Mouse (Mus musculus) liver, adult 2 months (tissue): ENCODE results near the gene Snca. TPM values are rescaled to one million over a fixed set of nuclear protein-coding genes. Genes with fewer than 3 reads are reported as not detected.

Source experiments
- DNase-seq: peaks from one replicate; pipeline ENCODE4 v3.0.0-alpha.2; 2011; ENCODE audit warnings: low read depth, low spot score; ENCODE audit errors: extremely low read depth
- H3K27ac ChIP-seq: fragments of 200-500 bp; replicated peaks from 2 replicates; pipeline ENCODE4 v1.5.1; 2012; ENCODE audit warnings: low read depth, mild to moderate bottlenecking, control low read depth, inconsistent platforms, low read length; ENCODE audit not compliant: insufficient read depth
- H3K27me3 ChIP-seq: fragments of 200-500 bp; 2 replicates; pipeline ENCODE4 v1.6.1; 2012; ENCODE audit warnings: mild to moderate bottlenecking, moderate library complexity, low read length, inconsistent platforms; ENCODE audit not compliant: control insufficient read depth, insufficient read depth
- H3K36me3 ChIP-seq: fragments of 200-500 bp; 2 replicates; pipeline ENCODE4 v1.6.1; 2012; ENCODE audit warnings: low read length, inconsistent platforms; ENCODE audit not compliant: control insufficient read depth, insufficient read depth
- H3K4me1 ChIP-seq: fragments of 200-500 bp; 2 replicates; pipeline ENCODE4 v1.6.1; 2011; ENCODE audit warnings: low read length; ENCODE audit not compliant: control insufficient read depth, insufficient read depth
- H3K4me3 ChIP-seq: fragments of 200-500 bp; 2 replicates; pipeline ENCODE4 v1.5.1; 2011; ENCODE audit warnings: low read depth, mild to moderate bottlenecking, control low read depth, low read length, moderate library complexity; ENCODE audit not compliant: insufficient read depth
- H3K79me2 ChIP-seq: fragments of 200-500 bp; 2 replicates; pipeline ENCODE4 v1.6.1; 2012; ENCODE audit warnings: inconsistent platforms, mild to moderate bottlenecking, low read length, moderate library complexity; ENCODE audit not compliant: control insufficient read depth, insufficient read depth
- H3K9ac ChIP-seq: fragments of 200-500 bp; 2 replicates; pipeline ENCODE4 v1.6.1; 2012; ENCODE audit warnings: low read depth, mild to moderate bottlenecking, control low read depth, inconsistent platforms, low read length
- CTCF ChIP-seq: fragments of 200-500 bp; IDR thresholded peaks from 2 replicates; pipeline ENCODE4 v1.5.1; 2011; ENCODE audit warnings: low read depth, low read length, control low read depth
- POLR2A ChIP-seq: fragments of 200-500 bp; IDR thresholded peaks from 2 replicates; pipeline ENCODE4 v1.6.1; 2011; ENCODE audit warnings: low read length, control low read depth; ENCODE audit not compliant: insufficient read depth; ENCODE audit errors: extremely low read depth
- WGBS: fragments of 180-500 bp; shearing (Covaris S2); methylation state at CpG from one replicate; pipeline ENCODE4 v1.1.7; 2018; 5-methylcytosine and 5-hydroxymethylcytosine counted together
- polyA plus RNA-seq: library from polyadenylated mRNA; depleted of rRNA; stranded (reverse); fragments of >200 nt; gene quantifications from 2 replicates; pipeline ENCODE4 v1.2.3, GENCODE M21; 2012
- total RNA-seq: library from RNA; depleted of rRNA; stranded (reverse); fragments of >200 nt; gene quantifications from 2 replicates; pipeline ENCODE4 v1.2.3, GENCODE M21; 2014

Gene Snca
- total and polyA plus RNA-seq, 2 experiments: 0.39 to 2.0 TPM

DNA sequence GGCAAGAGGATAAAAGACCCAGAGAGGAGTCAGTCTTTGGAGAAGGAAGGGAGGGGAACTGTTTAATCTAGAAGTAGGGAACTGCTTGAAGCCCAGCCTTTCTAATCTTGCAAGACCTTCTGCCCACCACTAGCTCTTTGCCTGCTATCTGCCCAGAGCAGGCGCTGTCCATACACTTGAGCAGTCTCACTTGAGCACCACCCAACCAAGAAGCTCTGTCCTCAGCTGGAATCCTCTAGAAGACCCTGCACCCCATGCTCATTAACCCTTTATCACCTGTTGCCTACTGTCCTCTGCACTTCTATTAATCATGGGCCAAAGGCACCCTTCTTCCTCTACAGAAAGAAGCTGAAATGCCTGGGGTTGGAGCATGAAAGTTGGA, 1.6 kb downstream of the Snca start:
- no peak for DNase-seq
- H3K36me3 ChIP-seq: no peaks in the 10 kb centered on the region
- no peaks in the 10 kb centered on the region for H3K79me2 ChIP-seq
- TF ChIP-seq CTCF: no peak
- TF ChIP-seq POLR2A: no peak
- WGBS: 50% methylated on average over 1 of the region's 1 CpGs
- no peak overlapping the region for H3K4me3 ChIP-seq
- H3K4me1 ChIP-seq: no peaks in the 10 kb centered on the region
- H3K27ac ChIP-seq: no peak overlapping the region
- H3K9ac ChIP-seq: no peak overlapping the region
- H3K27me3 ChIP-seq: peaks cover 7% of the 10 kb centered on the region; the same call in 1 of the 2 replicates

DNA sequence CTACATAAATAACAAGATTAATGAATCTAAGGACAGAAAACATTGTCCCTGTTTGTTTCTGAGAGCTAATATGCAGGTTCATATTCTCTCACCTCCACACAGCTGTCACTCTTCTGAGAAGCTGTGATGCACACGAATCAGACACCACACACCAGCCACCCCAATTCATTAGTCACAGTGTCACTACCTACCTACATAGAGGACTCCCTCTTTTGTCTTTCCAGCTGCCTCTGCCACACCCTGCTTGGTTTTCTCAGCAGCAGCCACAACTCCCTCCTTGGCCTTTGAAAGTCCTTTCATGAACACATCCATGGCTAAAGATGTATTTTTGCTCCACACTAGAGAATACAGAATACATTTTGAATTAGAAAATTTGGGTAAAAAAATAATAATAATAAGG, 2.4 kb downstream of the Snca start:
- 58% methylated on average over 1 of the region's 1 CpGs for WGBS
- H3K27me3 ChIP-seq: peaks cover 7% of the 10 kb centered on the region; the same call in 1 of the 2 replicates
- no peak overlapping the region for H3K27ac ChIP-seq
- no peaks in the 10 kb centered on the region for H3K4me1 ChIP-seq
- no peak for DNase-seq
- no peak overlapping the region for H3K9ac ChIP-seq
- no peaks in the 10 kb centered on the region for H3K79me2 ChIP-seq
- TF ChIP-seq CTCF (no peak), POLR2A (no peak)
- no peak overlapping the region for H3K4me3 ChIP-seq
- H3K36me3 ChIP-seq: no peaks in the 10 kb centered on the region

DNA sequence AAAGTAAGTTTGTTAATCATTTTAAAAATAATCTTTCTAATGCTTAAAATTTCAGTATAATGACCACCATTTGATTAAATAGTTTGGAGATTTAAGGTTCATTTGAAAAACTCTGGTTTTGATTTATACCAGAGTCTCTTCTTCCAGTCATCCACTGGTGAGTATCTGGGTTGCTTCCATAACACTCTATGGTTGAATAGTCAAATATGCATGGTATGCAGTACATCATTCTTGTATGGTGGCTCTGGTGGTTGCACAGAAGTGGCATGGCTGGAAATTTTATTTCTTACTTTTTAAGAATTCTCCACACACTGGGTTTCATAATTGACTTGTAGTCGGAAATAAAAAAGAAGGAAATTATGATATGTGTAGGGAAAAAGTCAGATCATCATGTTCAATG, 10.4 kb downstream of the Snca start:
- no peaks in the 10 kb centered on the region; the same call in 1 of the 2 replicates for H3K27me3 ChIP-seq
- no peaks in the 10 kb centered on the region for H3K36me3 ChIP-seq
- 71% methylated on average over 1 of the region's 1 CpGs for WGBS
- no peak overlapping the region for H3K9ac ChIP-seq
- no peak for DNase-seq
- no peak overlapping the region for H3K27ac ChIP-seq
- no peaks in the 10 kb centered on the region for H3K79me2 ChIP-seq
- no peak overlapping the region for H3K4me3 ChIP-seq
- TF ChIP-seq CTCF (no peak), POLR2A (no peak)
- no peaks in the 10 kb centered on the region for H3K4me1 ChIP-seq

DNA sequence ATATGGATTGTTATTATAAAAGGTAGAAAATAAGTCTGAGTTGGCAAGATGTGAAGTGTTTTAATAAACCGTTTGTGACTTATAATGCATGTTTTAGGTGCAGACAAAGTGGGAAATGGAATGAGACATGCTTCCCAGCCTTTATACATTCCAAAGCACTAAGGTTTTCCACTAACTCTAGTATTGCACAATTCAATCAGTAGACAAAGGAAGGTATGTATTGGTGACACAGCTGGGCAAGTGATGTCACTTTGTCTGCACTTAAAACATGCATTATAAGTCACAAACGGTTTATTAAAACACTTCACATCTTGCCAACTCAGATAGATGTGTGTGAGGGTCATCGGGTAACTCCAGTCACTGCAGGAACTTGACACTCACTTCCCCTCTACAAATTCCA, 16.1 kb downstream of the Snca start:
- no peak overlapping the region for H3K4me3 ChIP-seq
- DNase-seq: no peak
- WGBS: 53% methylated on average over 3 of the region's 3 CpGs
- H3K4me1 ChIP-seq: no peaks in the 10 kb centered on the region
- H3K27me3 ChIP-seq: no peaks in the 10 kb centered on the region
- H3K9ac ChIP-seq: no peak overlapping the region
- TF ChIP-seq CTCF (no peak), POLR2A (no peak)
- H3K36me3 ChIP-seq: no peaks in the 10 kb centered on the region
- H3K79me2 ChIP-seq: no peaks in the 10 kb centered on the region
- no peak overlapping the region for H3K27ac ChIP-seq

DNA sequence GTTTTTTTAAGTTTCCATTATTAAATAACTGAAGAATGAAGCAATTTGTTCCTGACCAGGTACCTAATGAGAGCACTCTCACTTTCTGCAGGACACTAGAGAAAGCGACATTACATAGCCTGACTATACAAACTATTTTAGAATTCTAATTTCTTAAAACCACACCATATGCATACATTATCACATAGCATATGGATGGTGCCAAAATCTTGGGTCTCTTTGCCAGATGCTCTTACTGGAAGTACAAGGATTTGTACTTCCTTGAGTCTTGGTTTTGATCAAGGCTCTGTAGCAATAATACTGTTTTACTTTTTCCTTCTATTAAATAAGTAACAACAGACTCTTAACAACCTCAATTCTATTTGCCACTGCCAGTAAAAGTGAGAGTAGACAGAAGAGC, 31.4 kb downstream of the Snca start:
- TF ChIP-seq CTCF (no peak), POLR2A (no peak)
- H3K79me2 ChIP-seq: no peaks in the 10 kb centered on the region
- no peaks in the 10 kb centered on the region for H3K4me1 ChIP-seq
- H3K4me3 ChIP-seq: no peak overlapping the region
- no peak overlapping the region for H3K27ac ChIP-seq
- 91% methylated on average over 1 of the region's 1 CpGs for WGBS
- no peaks in the 10 kb centered on the region for H3K36me3 ChIP-seq
- no peak overlapping the region for H3K9ac ChIP-seq
- DNase-seq: no peak
- H3K27me3 ChIP-seq: no peaks in the 10 kb centered on the region

DNA sequence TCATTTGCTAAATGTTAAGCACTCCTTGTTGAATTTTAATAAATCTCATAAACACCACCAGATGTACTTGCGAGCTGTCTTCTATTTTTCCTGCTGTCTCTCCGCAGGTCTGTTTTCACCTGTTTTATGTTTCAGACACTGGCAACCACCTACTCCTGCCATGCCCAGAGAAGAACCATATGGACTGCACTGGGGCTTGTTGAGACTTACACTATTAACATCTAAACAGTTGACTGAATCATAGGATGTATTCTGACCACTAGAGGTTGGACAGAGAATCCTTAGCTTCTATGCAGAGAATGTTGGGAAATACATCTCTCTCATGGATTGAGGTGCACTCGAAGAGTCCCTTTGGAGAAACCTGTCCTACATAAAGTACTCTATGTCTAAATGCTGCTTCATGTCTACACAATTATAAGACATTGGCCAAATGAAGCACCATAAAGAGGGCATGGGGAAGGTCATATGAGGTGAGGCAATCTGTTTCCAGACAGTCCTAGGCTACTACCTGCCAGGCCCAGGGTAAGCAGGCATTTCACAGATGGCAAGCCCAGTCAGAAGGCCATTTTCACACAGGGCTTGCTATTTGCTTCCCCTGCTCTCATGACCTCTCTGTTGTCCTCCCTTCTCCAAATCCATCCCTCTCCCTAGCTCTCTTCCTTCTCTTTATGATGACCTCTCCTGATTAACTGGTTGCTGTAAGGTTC, 35.8 kb downstream of the Snca start:
- WGBS: 88% methylated on average over 3 of the region's 3 CpGs
- Histone ChIP-seq H3K36me3 (no peaks in the 10 kb centered on the region), H3K27me3 (no peaks in the 10 kb centered on the region), H3K4me1 (no peaks in the 10 kb centered on the region), H3K4me3 (no peak overlapping the region), H3K9ac (no peak overlapping the region), H3K27ac (no peak overlapping the region), H3K79me2 (no peaks in the 10 kb centered on the region)
- no peak for TF ChIP-seq CTCF
- TF ChIP-seq POLR2A: no peak
- no peak for DNase-seq
